11 mouse cellular contexts compared by ENCODE assay signal in genomic region chr4:102256170-102256960, GRCm38 (mm10).
DNase-seq lines count a peak whose midpoint lies in the region; ATAC-seq and TF ChIP-seq lines count a peak whose summit lies in the region.
"Had no signal": no experiment of that assay in that cellular context is flagged by ENCODE, and none has a peak within 500 bp of the region (broad histone marks: within the 10 kb centered on the region; RNA-seq: fewer than 3 reads in every experiment).

No protein-coding gene starts in this region.

- peaks cover 7% of the 10 kb centered on the region; the same call in 1 of the 2 replicates for H3K4me1 ChIP-seq in heart, embryonic 10.5 days
- H3K4me1 ChIP-seq in neural tube, embryonic 11.5 days (ENCODE audit: control insufficient read depth, insufficient read depth, low read length), result peaks cover 3% of the 10 kb centered on the region; the same call in 1 of the 2 replicates
- H3K4me1 ChIP-seq in midbrain, embryonic 10.5 days, result peaks cover 39% of the 10 kb centered on the region
- peaks cover 6% of the 10 kb centered on the region; the same call in 1 of the 2 replicates for H3K4me1 ChIP-seq in cerebellum, adult 2 months (ENCODE audit: control insufficient read depth, insufficient read depth, low read length)

- H3K4me3 ChIP-seq in heart, embryonic 10.5 days, result peak overlapping the region; percentile 62
- H3K4me3 ChIP-seq in neural tube, embryonic 11.5 days (ENCODE audit: low read depth, low read length), result 0 out of 2 replicates have a peak overlapping the region, but pooled peaks have one; percentile 8
- H3K4me3 ChIP-seq in midbrain, embryonic 10.5 days, result peak overlapping the region; percentile 59
- no peak overlapping the region for H3K4me3 ChIP-seq in cerebellum, adult 2 months (replicated peaks; ENCODE audit: insufficient read depth, low read depth, low read length)

- no peak for DNase-seq in heart, embryonic 10.5 days (ENCODE audit: low spot score)
- no peak for DNase-seq in heart, adult 8-10 months (ENCODE audit: low spot score)
- DNase-seq in neural tube, embryonic 11.5 days (ENCODE audit: low spot score), result no peak
- no peak for DNase-seq in neural tube, embryonic 10.5 days (ENCODE audit: extremely low spot score, low spot score)
- DNase-seq in midbrain, embryonic 10.5 days (ENCODE audit: low spot score), result no peak
- DNase-seq in T-cell, adult 2 months (ENCODE audit: low spot score), result no peak
- no peak for DNase-seq in layer of hippocampus, postnatal 36 days
- DNase-seq in cerebellum, adult 2 months, result no peak
- DNase-seq: adrenal gland, postnatal 36 days; cerebellum, postnatal 10 days; liver had no signal

- no peak overlapping the region for H3K9ac ChIP-seq in neural tube, embryonic 11.5 days (ENCODE audit: low read length)

- WGBS in heart, embryonic 10.5 days, result 62% methylated on average over 6 of the region's 6 CpGs
- 80% methylated on average over 6 of the region's 6 CpGs for WGBS in neural tube, embryonic 11.5 days
- 81% methylated on average over 6 of the region's 6 CpGs for WGBS in midbrain, embryonic 10.5 days
- 73% methylated on average over 6 of the region's 6 CpGs for WGBS in cerebellum, adult 2 months

- no peak for TF ChIP-seq POLR2A in cerebellum, adult 2 months (IDR thresholded peaks at IDR 0.05; ENCODE audit: borderline replicate concordance, insufficient read depth, low read length)

- no peak for TF ChIP-seq CTCF in cerebellum, adult 2 months (IDR thresholded peaks at IDR 0.05; ENCODE audit: borderline replicate concordance, insufficient read depth, low read depth, low read length)

- no peaks in the 10 kb centered on the region for H3K36me3 ChIP-seq in heart, embryonic 10.5 days
- H3K36me3 ChIP-seq in neural tube, embryonic 11.5 days (ENCODE audit: control insufficient read depth, insufficient read depth, low read length), result no peaks in the 10 kb centered on the region
- no peaks in the 10 kb centered on the region for H3K36me3 ChIP-seq in midbrain, embryonic 10.5 days

- H3K27me3 ChIP-seq in heart, embryonic 10.5 days (ENCODE audit: insufficient read depth, poor library complexity, severe bottlenecking), result no peaks in the 10 kb centered on the region
- no peaks in the 10 kb centered on the region for H3K27me3 ChIP-seq in neural tube, embryonic 11.5 days (ENCODE audit: control insufficient read depth, insufficient read depth, low read length)
- H3K27me3 ChIP-seq in midbrain, embryonic 10.5 days (ENCODE audit: low read depth, poor library complexity, severe bottlenecking), result no peaks in the 10 kb centered on the region
- no peaks in the 10 kb centered on the region for H3K27me3 ChIP-seq in cerebellum, adult 2 months (ENCODE audit: control insufficient read depth, insufficient read depth, low read length)

- H3K9me3 ChIP-seq in heart, embryonic 10.5 days, result no peaks in the 10 kb centered on the region; the same call in 1 of the 2 replicates
- H3K9me3 ChIP-seq in neural tube, embryonic 11.5 days (ENCODE audit: control insufficient read depth, low read length), result no peaks in the 10 kb centered on the region
- H3K9me3 ChIP-seq in midbrain, embryonic 10.5 days (replicated peaks), result no peaks in the 10 kb centered on the region

- ATAC-seq in neural tube, embryonic 11.5 days (ENCODE audit: insufficient read depth, low FRiP score, low TSS enrichment), result no peak

- peak overlapping the region; percentile 86 for H3K27ac ChIP-seq in heart, embryonic 10.5 days
- no peak overlapping the region for H3K27ac ChIP-seq in neural tube, embryonic 11.5 days (ENCODE audit: low read depth, low read length)
- peak overlapping the region; percentile 38 for H3K27ac ChIP-seq in midbrain, embryonic 10.5 days (replicated peaks)
- H3K27ac ChIP-seq in cerebellum, adult 2 months (ENCODE audit: insufficient read depth, low read length), result no peak overlapping the region

- H3K4me2 ChIP-seq in neural tube, embryonic 11.5 days (ENCODE audit: low read depth), result peak overlapping the region; percentile 17

Comparison
In these comparisons a context has a peak if more than half of its experiments do, and no peak if none do; other contexts are left out.
1. H3K27ac ChIP-seq: peak in heart, embryonic 10.5 days (single experiment) and midbrain, embryonic 10.5 days (single experiment); none in neural tube, embryonic 11.5 days (single experiment) and cerebellum, adult 2 months (single experiment).